Mouse (Mus musculus) NIH3T3 (cell line): ENCODE data around the gene Arglu1.

ENCODE experiments used
- DNase-seq: peaks from one replicate; pipeline ENCODE4 v3.0.0-alpha.2; 2012; ENCODE audit warnings: low read depth

Arglu1 gene

GRCm38 (mm10) chr8:8690146-8691092 lies at the start of gene Arglu1:
TSS of gene Arglu1 (minus strand) at chr8:8690521.
- DNase-seq: peak; percentile 98

- no peak for DNase-seq
Measured at GRCm38 (mm10) chr8:8737271-8737670, 47.0 kb upstream of the Arglu1 start.

- no peak for DNase-seq
Measured at GRCm38 (mm10) chr8:8736826-8737225, 46.5 kb upstream of the Arglu1 start.

- DNase-seq: peak; percentile 55
Measured at GRCm38 (mm10) chr8:8733804-8734203, 43.5 kb upstream of the Arglu1 start.

GRCm38 (mm10) chr8:8728643-8729042 lies 38.3 kb upstream of the Arglu1 start:
- DNase-seq: no peak

GRCm38 (mm10) chr8:8726547-8726946 lies 36.2 kb upstream of the Arglu1 start:
- no peak for DNase-seq

GRCm38 (mm10) chr8:8704813-8705212 lies 14.5 kb upstream of the Arglu1 start:
- no peak for DNase-seq

- no peak for DNase-seq
Measured at GRCm38 (mm10) chr8:8703668-8704067, 13.3 kb upstream of the Arglu1 start.

- no peak for DNase-seq
Measured at GRCm38 (mm10) chr8:8700821-8701220, 10.5 kb upstream of the Arglu1 start.

GRCm38 (mm10) chr8:8700229-8700628 lies 9.9 kb upstream of the Arglu1 start:
- DNase-seq: no peak

- DNase-seq: peak; percentile 78
Measured at GRCm38 (mm10) chr8:8689454-8690145, 721 bp downstream of the Arglu1 start.

- peak; percentile 8 for DNase-seq
Measured at GRCm38 (mm10) chr8:8688823-8689453, 1.4 kb downstream of the Arglu1 start.

- DNase-seq: no peak
Measured at GRCm38 (mm10) chr8:8685517-8685916, 4.8 kb downstream of the Arglu1 start.

- DNase-seq: no peak
Measured at GRCm38 (mm10) chr8:8682697-8683096, 7.6 kb downstream of the Arglu1 start.

- DNase-seq: no peak
Measured at GRCm38 (mm10) chr8:8678236-8678635, 12.1 kb downstream of the Arglu1 start.

- DNase-seq: no peak
Measured at GRCm38 (mm10) chr8:8674864-8675263, 15.5 kb downstream of the Arglu1 start.

GRCm38 (mm10) chr8:8661759-8662138 lies 28.6 kb downstream of the Arglu1 start:
- DNase-seq: peak; percentile 95

- peak; percentile 97 for DNase-seq
Measured at GRCm38 (mm10) chr8:8661103-8661758, 29.1 kb downstream of the Arglu1 start, which contains the start of gene Efnb2. TSS of gene Efnb2 (minus strand) at chr8:8661242.

- peak; percentile 43 for DNase-seq
Measured at GRCm38 (mm10) chr8:8660307-8661098, 29.8 kb downstream of the Arglu1 start.

GRCm38 (mm10) chr8:8659503-8660306 lies 30.6 kb downstream of the Arglu1 start:
- peak; percentile 63 for DNase-seq
